Mouse (Mus musculus) stomach, postnatal 0 days (tissue): Measurements from ENCODE around the gene Txndc17. TPM values are rescaled to one million over a fixed set of nuclear protein-coding genes. Genes with fewer than 3 reads are reported as not detected.

Experiments
- ATAC-seq: fragments of 200-750 bp; cut with Nextera tagmentation; 2 replicates; pipeline ENCODE4 v1.8.0; 2017; ENCODE audit not compliant: low FRiP score, low TSS enrichment
- DNase-seq: peaks from one replicate; pipeline ENCODE4 v3.0.0-alpha.2; 2016; ENCODE audit warnings: low spot score
- H3K27ac ChIP-seq: fragments of 300-500 bp; sonication (generic); replicated peaks from 2 replicates; pipeline ENCODE4 v1.5.1; 2014; ENCODE audit warnings: mild to moderate bottlenecking, control low read depth
- H3K27me3 ChIP-seq: fragments of 300-500 bp; sonication (generic); 2 replicates; pipeline ENCODE4 v1.6.1; 2014; ENCODE audit warnings: low read length; ENCODE audit not compliant: control insufficient read depth, insufficient read depth
- H3K36me3 ChIP-seq: fragments of 300-500 bp; sonication (generic); 2 replicates; pipeline ENCODE4 v1.6.1; 2014; ENCODE audit warnings: low read length, mixed read lengths; ENCODE audit not compliant: control insufficient read depth, insufficient read depth
- H3K4me1 ChIP-seq: fragments of 300-500 bp; sonication (generic); replicated peaks from 2 replicates; pipeline ENCODE4 v1.6.1; 2014; ENCODE audit warnings: antibody characterized with exemption; ENCODE audit not compliant: control insufficient read depth, insufficient read depth
- H3K4me2 ChIP-seq: fragments of 300-500 bp; sonication (generic); replicated peaks from 2 replicates; pipeline ENCODE4 v1.6.1; 2014; ENCODE audit warnings: low read depth, mild to moderate bottlenecking, control low read depth, moderate library complexity
- H3K4me3 ChIP-seq: fragments of 300-500 bp; sonication (generic); 2 replicates; pipeline ENCODE4 v1.5.1; 2014; ENCODE audit warnings: low read depth, low read length, control low read depth
- H3K9ac ChIP-seq: fragments of 300-500 bp; sonication (generic); 2 replicates; pipeline ENCODE4 v1.6.1; 2014; ENCODE audit warnings: mild to moderate bottlenecking, low read length, control low read depth, mixed read lengths
- H3K9me3 ChIP-seq: fragments of 300-500 bp; sonication (generic); 2 replicates; pipeline ENCODE4 v1.6.1; 2016; ENCODE audit warnings: low read length; ENCODE audit not compliant: control insufficient read depth
- CTCF ChIP-seq: IDR thresholded peaks from 2 replicates; pipeline ENCODE4 v1.5.1; 2016; ENCODE audit warnings: antibody characterized with exemption, low read depth, mild to moderate bottlenecking, moderate library complexity
- EP300 ChIP-seq: optimal IDR thresholded peaks from 2 replicates; pipeline ENCODE3; 2016; ENCODE audit warnings: antibody characterized with exemption
- WGBS: fragments of 180-500 bp; shearing (Covaris S2); extraction: QIAGEN DNeasy Blood & Tissue Kit; methylation state at CpG from one replicate; pipeline ENCODE4 v1.1.7; 2014; 5-methylcytosine and 5-hydroxymethylcytosine counted together
- polyA plus RNA-seq: library from polyadenylated mRNA; unstranded; fragments of >200 nt; fragmentation: Nextera tagmentation; extraction: Ambion mirVana; gene quantifications from 2 replicates; pipeline ENCODE4 v1.2.1, GENCODE M21; 2015

The Txndc17 gene
- polyA plus RNA-seq, 1 experiment from 2014 or later = 271 TPM

- Histone ChIP-seq H3K4me3 (no peak overlapping the region), H3K4me2 (no peak overlapping the region), H3K9me3 (no peaks in the 10 kb centered on the region), H3K9ac (no peak overlapping the region), H3K4me1 (no peaks in the 10 kb centered on the region), H3K27me3 (no peaks in the 10 kb centered on the region), H3K36me3 (peaks cover 6% of the 10 kb centered on the region), H3K27ac (no peak overlapping the region)
- ATAC-seq (peak; percentile 68; the same call in 1 of the 2 replicates), DNase-seq (no peak)
- WGBS = 40% methylated on average over 2 of the region's 2 CpGs
- TF ChIP-seq CTCF = no peak
- TF ChIP-seq EP300 = no peak
Measured at GRCm38 (mm10) chr11:72194259-72194658, 13.1 kb upstream of the Txndc17 start.

- no peak for ATAC-seq
- Histone ChIP-seq H3K27me3 (no peaks in the 10 kb centered on the region), H3K9ac (no peak overlapping the region), H3K9me3 (no peaks in the 10 kb centered on the region), H3K4me3 (no peak overlapping the region), H3K4me1 (no peaks in the 10 kb centered on the region), H3K4me2 (no peak overlapping the region), H3K36me3 (peaks cover 6% of the 10 kb centered on the region), H3K27ac (0 out of 2 replicates have a peak overlapping the region, but pooled peaks have one; percentile 18)
- DNase-seq = no peak
- 73% methylated on average over 8 of the region's 8 CpGs for WGBS
- TF ChIP-seq CTCF (no peak), EP300 (no peak)
Measured at GRCm38 (mm10) chr11:72196506-72196905, 10.8 kb upstream of the Txndc17 start.

GRCm38 (mm10) chr11:72203440-72203839 is 3.9 kb upstream of the Txndc17 start:
- 76% methylated on average over 1 of the region's 1 CpGs for WGBS
- Histone ChIP-seq H3K9ac (no peak overlapping the region), H3K27ac (no peak overlapping the region)

GRCm38 (mm10) chr11:72205256-72205655 is 2.1 kb upstream of the Txndc17 start:
- TF ChIP-seq CTCF (no peak), EP300 (no peak)
- Histone ChIP-seq H3K27me3 (no peaks in the 10 kb centered on the region), H3K4me2 (no peak overlapping the region), H3K4me3 (no peak overlapping the region), H3K27ac (no peak overlapping the region), H3K9me3 (no peaks in the 10 kb centered on the region), H3K9ac (no peak overlapping the region), H3K4me1 (0 out of 2 replicates have a peak, but pooled peaks cover 2% of the 10 kb centered on the region), H3K36me3 (peaks cover 4% of the 10 kb centered on the region; the same call in 1 of the 2 replicates)
- no peak for DNase-seq
- ATAC-seq = no peak
- 84% methylated on average over 6 of the region's 6 CpGs for WGBS

More at GRCm38 (mm10) chr11:72203440-72203839, 3.9 kb upstream of the Txndc17 start:
- H3K4me3 ChIP-seq = no peak overlapping the region
- TF ChIP-seq EP300 = no peak
- no peak for TF ChIP-seq CTCF
- 0 out of 2 replicates have a peak, but pooled peaks cover 2% of the 10 kb centered on the region for H3K4me1 ChIP-seq
- H3K4me2 ChIP-seq = no peak overlapping the region
- H3K9me3 ChIP-seq = no peaks in the 10 kb centered on the region
- H3K36me3 ChIP-seq = 0 out of 2 replicates have a peak, but pooled peaks cover 4% of the 10 kb centered on the region
- ATAC-seq (no peak), DNase-seq (no peak)
- no peaks in the 10 kb centered on the region for H3K27me3 ChIP-seq

GRCm38 (mm10) chr11:72206341-72207203 is 775 bp upstream of the Txndc17 start, which contains the start of gene Gm43951:
TSS of gene Gm43951 (minus strand) at chr11:72206840.
- 0 out of 2 replicates have a peak, but pooled peaks cover 2% of the 10 kb centered on the region for H3K4me1 ChIP-seq
- ATAC-seq = peak; percentile 68
- H3K4me2 ChIP-seq = peak within 1 kb of the TSS; percentile 96
- TF ChIP-seq CTCF (peak; percentile 48), EP300 (no peak)
- H3K4me3 ChIP-seq = peak within 1 kb of the TSS; percentile 90
- H3K36me3 ChIP-seq = peaks cover 3% of the 10 kb centered on the region; the same call in 1 of the 2 replicates
- under 1% methylated on average over 43 of the region's 43 CpGs for WGBS
- H3K27me3 ChIP-seq = no peaks in the 10 kb centered on the region
- no peaks in the 10 kb centered on the region for H3K9me3 ChIP-seq
- peak within 1 kb of the TSS; percentile 50 for H3K27ac ChIP-seq
- DNase-seq = peak; percentile 53
- H3K9ac ChIP-seq = peak within 1 kb of the TSS; percentile 75
